Mouse (Mus musculus): ENCODE data around the gene Gm10643.

- TF ChIP-seq CTCF (IDR thresholded peaks at IDR 0.05; ENCODE audit: borderline replicate concordance, insufficient read depth, low read depth, low read length) (no peak), POLR2A (IDR thresholded peaks at IDR 0.05; ENCODE audit: borderline replicate concordance, insufficient read depth, low read length) (no peak)
These were observed 5.3 kb upstream of the Gm10643 start for GRCm38 (mm10) chr8:84070241-84070640.
